Mouse (Mus musculus) limb, embryonic 14.5 days (tissue): ENCODE results near the gene Mmrn2. TPM values are rescaled to one million over a fixed set of nuclear protein-coding genes. Genes with fewer than 3 reads are reported as not detected.

ENCODE experiments used
- ATAC-seq: fragments of 200-750 bp; cut with Nextera tagmentation; 2 replicates; pipeline ENCODE4 v1.8.0; 2017; ENCODE audit warnings: low read depth, moderate number of reproducible peaks, moderate TSS enrichment; ENCODE audit not compliant: low FRiP score
- DNase-seq: peaks from one replicate; pipeline ENCODE4 v3.0.0-alpha.2; 2015; ENCODE audit warnings: low spot score
- H3K27ac ChIP-seq: fragments of 300-500 bp; sonication (generic); replicated peaks from 2 replicates; pipeline ENCODE4 v1.5.1; 2014; ENCODE audit warnings: low read depth, mild to moderate bottlenecking, low read length, moderate library complexity, mixed read lengths
- H3K27me3 ChIP-seq: fragments of 300-500 bp; sonication (generic); 2 replicates; pipeline ENCODE4 v1.6.1; 2014; ENCODE audit warnings: low read length, mixed read lengths; ENCODE audit not compliant: control insufficient read depth, insufficient read depth
- H3K36me3 ChIP-seq: fragments of 300-500 bp; sonication (generic); 2 replicates; pipeline ENCODE4 v1.6.1; 2014; ENCODE audit warnings: mild to moderate bottlenecking, low read length, moderate library complexity, mixed read lengths; ENCODE audit not compliant: control insufficient read depth, insufficient read depth
- H3K4me1 ChIP-seq: fragments of 300-500 bp; sonication (generic); 2 replicates; pipeline ENCODE4 v1.6.1; 2014; ENCODE audit warnings: antibody characterized with exemption, low read length, mixed read lengths; ENCODE audit not compliant: control insufficient read depth, insufficient read depth
- H3K4me2 ChIP-seq: fragments of 300-500 bp; sonication (generic); replicated peaks from 2 replicates; pipeline ENCODE4 v1.6.1; 2014; ENCODE audit warnings: low read depth, mild to moderate bottlenecking, low read length, moderate library complexity; ENCODE audit not compliant: severe bottlenecking
- H3K4me3 ChIP-seq: fragments of 300-500 bp; sonication (generic); replicated peaks from 2 replicates; pipeline ENCODE4 v1.5.1; 2014; ENCODE audit warnings: low read length
- H3K9ac ChIP-seq: fragments of 300-500 bp; sonication (generic); 2 replicates; pipeline ENCODE4 v1.6.1; 2014; ENCODE audit warnings: mild to moderate bottlenecking, low read depth, low read length, moderate library complexity; ENCODE audit not compliant: severe bottlenecking
- H3K9me3 ChIP-seq: fragments of 300-500 bp; sonication (generic); 2 replicates; pipeline ENCODE4 v1.6.1; 2016; ENCODE audit warnings: low read length; ENCODE audit not compliant: control insufficient read depth
- POLR2A ChIP-seq: fragments of 200-500 bp; IDR thresholded peaks from 2 replicates; pipeline ENCODE4 v1.8.0; 2012; ENCODE audit warnings: inconsistent platforms, mild to moderate bottlenecking, moderate library complexity, borderline replicate concordance; ENCODE audit not compliant: insufficient read depth, insufficient read length; ENCODE audit errors: extremely low read depth
- WGBS: fragments of 180-500 bp; shearing (Covaris S2); extraction: QIAGEN DNeasy Blood & Tissue Kit; methylation state at CpG from one replicate; pipeline ENCODE4 v1.1.7; 2014; 5-methylcytosine and 5-hydroxymethylcytosine counted together
- polyA plus RNA-seq, 2 experiments: library from polyadenylated mRNA; depleted of rRNA in 1 of 2; stranded (reverse) in 1 of 2; unstranded in 1 of 2; fragments of >200 nt; fragmentation: Nextera tagmentation in 1 of 2; extraction: Ambion mirVana in 1 of 2; gene quantifications; 2 replicates each; pipeline versions ENCODE4 v1.2.1 to v1.2.3; 2012 to 2014

The Mmrn2 gene
- polyA plus RNA-seq, 2 experiments = 4.5 to 7.7 TPM

DNA sequence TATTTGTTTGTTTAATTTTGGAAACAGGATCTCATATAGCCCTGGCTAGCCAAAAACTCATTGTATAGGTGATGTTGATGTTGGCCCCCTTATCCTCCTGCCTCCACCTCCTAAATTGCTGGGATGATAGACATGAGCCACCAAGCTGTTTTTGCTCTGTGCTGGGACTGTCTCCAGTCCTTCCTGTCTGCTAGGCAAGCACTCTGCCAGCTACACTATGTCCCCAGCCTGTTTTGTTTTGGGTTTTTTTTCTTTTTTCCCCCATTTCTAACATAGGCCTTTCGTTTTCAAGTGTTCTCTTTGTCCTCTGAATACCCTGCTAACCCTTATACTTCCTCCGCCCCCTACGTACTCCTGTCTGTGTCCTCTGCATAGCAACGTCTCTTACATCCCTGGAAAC is 18.0 kb downstream of the Mmrn2 start:
- no peaks in the 10 kb centered on the region for H3K4me1 ChIP-seq
- H3K9ac ChIP-seq = no peak overlapping the region
- H3K4me2 ChIP-seq = no peak overlapping the region
- 0 out of 2 replicates have a peak, but pooled peaks cover 6% of the 10 kb centered on the region for H3K36me3 ChIP-seq
- no peak for TF ChIP-seq POLR2A
- DNase-seq (no peak), ATAC-seq (no peak)
- WGBS = 81% methylated on average over 4 of the region's 4 CpGs
- no peak overlapping the region for H3K4me3 ChIP-seq
- H3K27ac ChIP-seq = no peak overlapping the region
- H3K9me3 ChIP-seq = 0 out of 2 replicates have a peak, but pooled peaks cover 2% of the 10 kb centered on the region
- no peaks in the 10 kb centered on the region for H3K27me3 ChIP-seq

DNA sequence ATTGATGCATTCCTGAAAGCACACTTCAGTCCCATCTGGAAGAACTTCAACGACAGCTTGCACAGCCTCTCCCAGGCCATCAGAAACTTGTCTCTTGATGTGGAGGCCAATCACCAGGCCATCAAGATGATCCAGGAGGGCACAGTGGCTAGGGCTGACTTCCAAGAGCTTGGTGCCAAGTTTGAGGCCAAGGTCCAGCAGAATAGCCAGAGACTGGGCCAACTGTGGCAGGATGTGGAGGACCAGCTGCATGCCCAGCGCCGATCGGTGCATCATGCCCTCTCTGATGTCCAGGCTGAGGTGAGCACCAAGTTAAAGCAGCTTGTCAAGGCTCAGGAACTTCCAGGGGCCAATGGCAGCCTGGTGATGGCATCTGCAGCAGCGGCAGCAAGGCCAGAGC is 22.6 kb downstream of the Mmrn2 start:
- TF ChIP-seq POLR2A = no peak
- Histone ChIP-seq H3K4me3 (no peak overlapping the region), H3K27me3 (no peaks in the 10 kb centered on the region), H3K4me2 (no peak overlapping the region), H3K9me3 (no peaks in the 10 kb centered on the region), H3K27ac (no peak overlapping the region), H3K9ac (no peak overlapping the region), H3K4me1 (no peaks in the 10 kb centered on the region), H3K36me3 (peaks cover 14% of the 10 kb centered on the region)
- 86% methylated on average over 5 of the region's 5 CpGs for WGBS
- DNase-seq (no peak), ATAC-seq (no peak)

DNA sequence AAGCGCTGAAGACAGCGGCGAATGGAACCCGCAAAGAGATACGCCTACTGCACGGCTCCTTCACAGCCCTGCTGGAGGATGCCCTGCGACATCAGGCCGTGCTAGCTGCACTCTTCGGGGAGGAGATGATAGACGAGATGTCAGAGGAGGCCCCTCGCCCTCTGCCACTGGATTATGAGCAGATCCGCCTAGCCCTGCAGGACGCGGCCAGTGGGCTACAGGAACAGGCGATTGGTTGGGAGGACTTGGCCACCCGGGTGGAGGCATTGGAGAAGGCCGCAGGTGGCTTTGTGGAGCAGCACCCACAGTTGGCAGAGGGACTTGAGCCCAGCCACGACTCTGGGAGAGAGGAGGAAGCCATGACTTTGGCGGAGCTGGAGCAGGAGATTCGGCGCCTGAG is 23.6 kb downstream of the Mmrn2 start:
- no peak for TF ChIP-seq POLR2A
- no peak overlapping the region for H3K4me3 ChIP-seq
- ATAC-seq = no peak
- 90% methylated on average over 21 of the region's 21 CpGs for WGBS
- H3K4me2 ChIP-seq = no peak overlapping the region
- peaks cover 20% of the 10 kb centered on the region for H3K36me3 ChIP-seq
- no peak overlapping the region for H3K9ac ChIP-seq
- H3K9me3 ChIP-seq = no peaks in the 10 kb centered on the region
- no peaks in the 10 kb centered on the region for H3K4me1 ChIP-seq
- no peak for DNase-seq
- H3K27ac ChIP-seq = no peak overlapping the region
- H3K27me3 ChIP-seq = no peaks in the 10 kb centered on the region

DNA sequence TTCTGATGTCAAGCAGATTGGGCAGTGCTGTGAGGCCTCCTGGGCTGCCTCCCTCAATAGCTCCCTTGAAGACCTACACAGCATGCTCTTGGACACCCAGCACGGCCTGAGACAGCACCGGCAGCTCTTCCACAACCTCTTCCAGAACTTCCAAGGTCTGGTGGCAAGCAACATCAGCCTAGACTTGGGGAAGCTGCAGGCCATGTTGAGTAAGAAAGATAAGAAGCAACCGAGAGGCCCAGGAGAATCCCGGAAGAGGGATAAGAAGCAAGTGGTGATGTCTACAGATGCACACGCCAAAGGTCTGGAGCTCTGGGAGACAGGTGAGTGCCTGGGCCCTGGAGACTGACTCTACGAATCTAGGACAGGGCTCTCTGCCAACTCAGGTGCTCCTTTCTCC is 24.0 kb downstream of the Mmrn2 start:
- 91% methylated on average over 6 of the region's 6 CpGs for WGBS
- peaks cover 22% of the 10 kb centered on the region for H3K36me3 ChIP-seq

DNA sequence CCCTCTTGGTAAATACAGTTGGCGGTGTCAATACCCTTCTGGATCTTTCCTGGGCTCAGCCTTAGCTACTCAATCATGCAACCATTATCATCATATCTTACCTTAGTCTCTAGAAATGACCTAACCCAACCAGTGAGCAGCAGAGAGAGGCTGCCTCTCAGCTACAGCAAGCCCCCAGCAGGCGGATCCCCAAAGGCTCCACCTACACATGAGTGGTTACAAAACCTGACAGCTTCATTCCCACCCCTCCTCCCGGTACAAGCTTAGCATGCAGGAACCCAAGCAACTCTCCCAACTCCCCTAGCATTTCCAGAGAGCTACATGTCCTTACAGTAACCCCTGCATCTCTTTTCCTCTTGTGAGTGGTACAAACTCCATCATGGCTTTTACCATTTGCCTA is 24.8 kb downstream of the Mmrn2 start:
- ATAC-seq (no peak), DNase-seq (no peak)
- no peak overlapping the region for H3K4me3 ChIP-seq
- H3K9me3 ChIP-seq = no peaks in the 10 kb centered on the region
- 93% methylated on average over 3 of the region's 3 CpGs for WGBS
- H3K27ac ChIP-seq = no peak overlapping the region
- H3K27me3 ChIP-seq = no peaks in the 10 kb centered on the region
- H3K4me1 ChIP-seq = no peaks in the 10 kb centered on the region
- no peak overlapping the region for H3K9ac ChIP-seq
- no peak for TF ChIP-seq POLR2A
- peaks cover 28% of the 10 kb centered on the region for H3K36me3 ChIP-seq
- no peak overlapping the region for H3K4me2 ChIP-seq

More for the DNA sequence above, 24.0 kb downstream of the Mmrn2 start:
- TF ChIP-seq POLR2A = no peak
- no peaks in the 10 kb centered on the region for H3K9me3 ChIP-seq
- no peak for DNase-seq
- no peaks in the 10 kb centered on the region for H3K27me3 ChIP-seq
- no peaks in the 10 kb centered on the region for H3K4me1 ChIP-seq
- H3K27ac ChIP-seq = no peak overlapping the region
- no peak for ATAC-seq
- H3K4me3 ChIP-seq = no peak overlapping the region
- no peak overlapping the region for H3K9ac ChIP-seq
- no peak overlapping the region for H3K4me2 ChIP-seq

DNA sequence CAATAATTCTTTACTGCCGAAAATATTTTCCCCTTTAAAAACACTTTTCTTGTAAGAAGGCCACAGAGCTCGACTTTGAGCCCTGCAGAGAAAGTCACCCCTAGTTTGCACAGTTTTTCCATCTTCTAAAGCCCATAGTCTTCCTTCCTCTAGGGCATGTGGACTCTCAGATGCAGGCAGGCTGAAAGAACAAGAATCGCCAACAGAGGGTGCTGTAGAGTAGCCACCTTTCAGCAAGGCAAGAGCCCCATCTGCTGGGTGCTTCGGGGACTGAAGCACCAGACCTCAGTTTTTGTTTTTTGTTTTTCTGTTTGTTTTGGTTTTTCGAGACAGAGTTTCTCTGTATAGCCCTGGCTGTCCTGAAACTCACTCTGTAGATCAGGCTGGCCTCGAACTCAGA is 25.9 kb downstream of the Mmrn2 start:
- peaks cover 36% of the 10 kb centered on the region for H3K36me3 ChIP-seq

More for the DNA sequence above, 25.9 kb downstream of the Mmrn2 start:
- Histone ChIP-seq H3K9ac (no peak overlapping the region), H3K9me3 (no peaks in the 10 kb centered on the region), H3K4me1 (no peaks in the 10 kb centered on the region), H3K4me3 (no peak overlapping the region), H3K27ac (no peak overlapping the region), H3K27me3 (no peaks in the 10 kb centered on the region), H3K4me2 (no peak overlapping the region)
- ATAC-seq (no peak), DNase-seq (peak; percentile 28)
- no peak for TF ChIP-seq POLR2A
- WGBS = 58% methylated on average over 6 of the region's 6 CpGs
